Mouse (Mus musculus) MEL (cell line): ENCODE results near the gene Snapc4. TPM values are rescaled to one million over a fixed set of nuclear protein-coding genes. Genes with fewer than 3 reads are reported as not detected.

Experiments used
- DNase-seq: peaks from one replicate; pipeline ENCODE4 v3.0.0; 2011; ENCODE audit warnings: low read depth, low spot score
- H3K27ac ChIP-seq: 2 replicates; pipeline ENCODE4 v1.5.1; 2012; ENCODE audit warnings: low read depth, mild to moderate bottlenecking, control low read depth, low read length, moderate library complexity; ENCODE audit not compliant: control insufficient read depth
- H3K27me3 ChIP-seq, 2 experiments: fragments of 150-350 bp in 1 of 2; sonication (generic) in 1 of 2; 2 replicates each; pipeline ENCODE4 v1.6.1; 2012; ENCODE audit warnings: low read length in 2 of 2, mild to moderate bottlenecking in 2 of 2, improper control_type of control experiment in 1 of 2, moderate library complexity in 1 of 2; ENCODE audit not compliant: insufficient read depth in 2 of 2, control insufficient read depth in 1 of 2
- H3K36me3 ChIP-seq, 2 experiments: 2 replicates each; pipeline ENCODE4 v1.6.1; 2012 to 2014; ENCODE audit warnings: low read length in 2 of 2, improper control_type of control experiment in 1 of 2, inconsistent platforms in 1 of 2, mild to moderate bottlenecking in 1 of 2; ENCODE audit not compliant: insufficient read depth in 2 of 2, control insufficient read depth in 1 of 2
- H3K4me1 ChIP-seq, 2 experiments: fragments of 150-350 bp in 1 of 2; sonication (generic) in 1 of 2; 2 replicates each; pipeline ENCODE4 v1.6.1; 2012; ENCODE audit warnings: low read length in 2 of 2, improper control_type of control experiment in 1 of 2, mild to moderate bottlenecking in 1 of 2; ENCODE audit not compliant: insufficient read depth in 2 of 2, control insufficient read depth in 1 of 2
- H3K4me3 ChIP-seq, 2 experiments: fragments of 150-350 bp in 1 of 2; sonication (generic) in 1 of 2; 2 replicates each; pipeline ENCODE4 v1.5.1; 2012; ENCODE audit warnings: low read depth in 2 of 2, low read length in 2 of 2, mild to moderate bottlenecking in 2 of 2, moderate library complexity in 2 of 2, control low read depth in 1 of 2, improper control_type of control experiment in 1 of 2; ENCODE audit not compliant: control insufficient read depth in 1 of 2, insufficient read depth in 1 of 2
- H3K79me2 ChIP-seq: 2 replicates; pipeline ENCODE4 v1.6.1; 2012; ENCODE audit warnings: mild to moderate bottlenecking, low read length, moderate library complexity; ENCODE audit not compliant: control insufficient read depth, poor library complexity, insufficient read depth
- H3K9ac ChIP-seq: 2 replicates; pipeline ENCODE4 v1.6.1; 2012; ENCODE audit warnings: low read depth, mild to moderate bottlenecking, control low read depth, low read length, moderate library complexity; ENCODE audit not compliant: control insufficient read depth, poor library complexity, severe bottlenecking
- H3K9me3 ChIP-seq: fragments of 150-350 bp; sonication (generic); replicated peaks from 2 replicates; pipeline ENCODE4 v1.6.1; 2012; ENCODE audit warnings: mild to moderate bottlenecking, low read length, improper control_type of control experiment, moderate library complexity; ENCODE audit not compliant: insufficient read depth
- CHD1 ChIP-seq: IDR thresholded peaks from 2 replicates; pipeline ENCODE4 v1.6.1; 2012; ENCODE audit warnings: low read depth, mild to moderate bottlenecking, inconsistent platforms, low read length, improper control_type of control experiment
- CHD2 ChIP-seq: IDR thresholded peaks from 2 replicates; pipeline ENCODE4 v1.6.1; 2011; ENCODE audit warnings: low read length, improper control_type of control experiment
- E2F4 ChIP-seq: IDR thresholded peaks from 2 replicates; pipeline ENCODE4 v1.6.1; 2011; ENCODE audit warnings: low read depth, low read length, improper control_type of control experiment, borderline replicate concordance
- ELF1 ChIP-seq: IDR thresholded peaks from 2 replicates; pipeline ENCODE4 v1.6.1; 2014; ENCODE audit warnings: low read depth, mild to moderate bottlenecking, inconsistent platforms, low read length, improper control_type of control experiment, moderate library complexity
- KAT2A ChIP-seq: conservative IDR thresholded peaks from 2 replicates; pipeline ENCODE4 v1.6.1; 2012; ENCODE audit warnings: low read depth, low read length, improper control_type of control experiment, inconsistent platforms
- MAFK ChIP-seq: IDR thresholded peaks from 2 replicates; pipeline ENCODE4 v1.6.1; 2011; ENCODE audit warnings: low read depth, mild to moderate bottlenecking, low read length, improper control_type of control experiment, borderline replicate concordance
- MEF2A ChIP-seq: IDR thresholded peaks from 2 replicates; pipeline ENCODE4 v1.6.1; 2014; ENCODE audit warnings: low read depth, mild to moderate bottlenecking, inconsistent platforms, low read length, improper control_type of control experiment; ENCODE audit not compliant: poor library complexity, insufficient replicate concordance, severe bottlenecking; ENCODE audit errors: extremely low read depth
- MXI1 ChIP-seq: IDR thresholded peaks from 2 replicates; pipeline ENCODE4 v1.6.1; 2011; ENCODE audit warnings: mild to moderate bottlenecking, low read depth, low read length, improper control_type of control experiment
- MYB ChIP-seq: IDR thresholded peaks from 2 replicates; pipeline ENCODE4 v1.6.1; 2011; ENCODE audit warnings: mild to moderate bottlenecking, low read depth, low read length, improper control_type of control experiment
- MYC ChIP-seq: IDR thresholded peaks from 2 replicates; pipeline ENCODE4 v1.6.1; 2011; ENCODE audit warnings: low read depth, mild to moderate bottlenecking, low read length, improper control_type of control experiment, moderate library complexity
- NELFE ChIP-seq: IDR thresholded peaks from 2 replicates; pipeline ENCODE4 v1.6.1; 2011; ENCODE audit warnings: low read depth, low read length, improper control_type of control experiment
- POLR2A ChIP-seq, 2 experiments: IDR thresholded peaks; 2 replicates each; pipeline ENCODE4 v1.6.1; 2011 to 2012; ENCODE audit warnings: low read length in 2 of 2, mild to moderate bottlenecking in 2 of 2, control low read depth in 1 of 2, improper control_type of control experiment in 1 of 2, low read depth in 1 of 2, moderate library complexity in 1 of 2; ENCODE audit not compliant: control insufficient read depth in 1 of 2, insufficient read depth in 1 of 2, poor library complexity in 1 of 2
- POLR2AphosphoS2 ChIP-seq: IDR thresholded peaks from 2 replicates; pipeline ENCODE4 v1.6.1; 2011; ENCODE audit warnings: low read length, improper control_type of control experiment
- POLR2AphosphoS5 ChIP-seq: IDR thresholded peaks from 2 replicates; pipeline ENCODE4 v1.6.1; 2012; ENCODE audit warnings: low read depth, borderline replicate concordance, mild to moderate bottlenecking, inconsistent platforms, low read length, moderate library complexity, mixed read lengths
- RAD21 ChIP-seq: IDR thresholded peaks from 2 replicates; pipeline ENCODE4 v1.6.1; 2011; ENCODE audit warnings: mild to moderate bottlenecking, low read depth, low read length, improper control_type of control experiment
- TAL1 ChIP-seq: IDR thresholded peaks from 2 replicates; pipeline ENCODE4 v1.6.1; 2012; ENCODE audit warnings: mild to moderate bottlenecking, inconsistent platforms, low read length, moderate library complexity, mixed read lengths
- UBTF ChIP-seq: IDR thresholded peaks from 2 replicates; pipeline ENCODE4 v1.6.1; 2012; ENCODE audit warnings: low read depth, mild to moderate bottlenecking, inconsistent platforms, low read length, improper control_type of control experiment, moderate library complexity, borderline replicate concordance; ENCODE audit not compliant: insufficient read depth
- USF1 ChIP-seq: IDR thresholded peaks from 2 replicates; pipeline ENCODE4 v1.6.1; 2014; ENCODE audit warnings: low read depth, mild to moderate bottlenecking, inconsistent platforms, low read length, improper control_type of control experiment, moderate library complexity
- ZMIZ1 ChIP-seq: IDR thresholded peaks from 2 replicates; pipeline ENCODE4 v1.6.1; 2012; ENCODE audit warnings: low read depth, mild to moderate bottlenecking, inconsistent platforms, low read length, improper control_type of control experiment, moderate library complexity
- ZNF384 ChIP-seq: IDR thresholded peaks from 2 replicates; pipeline ENCODE4 v1.6.1; 2012; ENCODE audit warnings: low read depth, mild to moderate bottlenecking, inconsistent platforms, low read length, improper control_type of control experiment
- polyA plus RNA-seq, 2 experiments: library from polyadenylated mRNA; stranded (reverse) in 1 of 2; unstranded in 1 of 2; fragments of >175 nt in 1 of 2; fragments of >200 nt in 1 of 2; gene quantifications; 2 replicates each; pipeline versions ENCODE4 v1.2.1 to v1.2.4; 2012; ENCODE audit warnings: low replicate concordance in 2 of 2, low read depth in 1 of 2; ENCODE audit not compliant: insufficient read length in 2 of 2, insufficient read depth in 1 of 2, missing spikeins in 1 of 2
- total RNA-seq: library from RNA; depleted of rRNA; stranded (reverse); fragments of 300-350 nt; gene quantifications from 2 replicates; pipeline ENCODE4 v1.2.3, GENCODE M21; 2012

Gene Snapc4
- total and polyA plus RNA-seq, 3 experiments, result 49.3 to 57.6 TPM; not detected in 1

- H3K36me3 ChIP-seq, result no peaks in the 10 kb centered on the region
- H3K79me2 ChIP-seq, result no peaks in the 10 kb centered on the region
- H3K4me1 ChIP-seq, result no peaks in the 10 kb centered on the region; a peak in 1 of 4 replicates
- H3K9ac ChIP-seq, result no peak overlapping the region
- H3K27ac ChIP-seq, result no peak overlapping the region
- no peaks in the 10 kb centered on the region for H3K9me3 ChIP-seq
- no peak for TF ChIP-seq ZMIZ1
- TF ChIP-seq UBTF, result no peak
- TF ChIP-seq CHD1, result no peak
- no peaks in the 10 kb centered on the region for H3K27me3 ChIP-seq
- no peak for DNase-seq
- no peak overlapping the region for H3K4me3 ChIP-seq
These were observed 50.4 kb downstream of the Snapc4 start for GRCm38 (mm10) chr2:26330056-26330468.

GRCm38 (mm10) chr2:26329402-26329801, 51.1 kb downstream of the Snapc4 start:
- Histone ChIP-seq H3K27me3 (no peaks in the 10 kb centered on the region), H3K36me3 (no peaks in the 10 kb centered on the region), H3K4me3 (no peak overlapping the region), H3K79me2 (no peaks in the 10 kb centered on the region), H3K9ac (0 out of 2 replicates have a peak overlapping the region, but pooled peaks have one; percentile 5), H3K9me3 (no peaks in the 10 kb centered on the region), H3K4me1 (no peaks in the 10 kb centered on the region; a peak in 1 of 4 replicates), H3K27ac (no peak overlapping the region)
- no peak for TF ChIP-seq POLR2AphosphoS5
- TF ChIP-seq ZNF384, result no peak
- TF ChIP-seq MYB, result no peak
- TF ChIP-seq CHD1, result no peak
- no peak for TF ChIP-seq MYC
- no peak for TF ChIP-seq KAT2A
- TF ChIP-seq UBTF, result no peak
- TF ChIP-seq TAL1, result no peak
- no peak for TF ChIP-seq POLR2A (IDR thresholded peaks at IDR 0.05; ENCODE audit: control insufficient read depth in 1 of 2, insufficient read depth in 1 of 2, low read depth in 1 of 2, low read length in 2 of 2, poor library complexity in 1 of 2)
- no peak for TF ChIP-seq POLR2AphosphoS2
- TF ChIP-seq RAD21, result no peak
- no peak for TF ChIP-seq E2F4
- no peak for TF ChIP-seq ELF1
- no peak for TF ChIP-seq MEF2A
- TF ChIP-seq MXI1, result no peak
- no peak for TF ChIP-seq CHD2
- no peak for TF ChIP-seq USF1
- no peak for TF ChIP-seq MAFK
- TF ChIP-seq NELFE, result no peak
- DNase-seq, result peak; percentile 55
